Mouse (Mus musculus) testis, adult 2 months (tissue): ENCODE data around the gene Nlrc4.

Experiments used
- CTCF ChIP-seq: fragments of 200-500 bp; IDR thresholded peaks from 2 replicates; pipeline ENCODE4 v1.5.1; 2012; ENCODE audit warnings: low read depth, mild to moderate bottlenecking, inconsistent platforms, low read length, moderate library complexity; ENCODE audit not compliant: control insufficient read depth, insufficient read depth, insufficient replicate concordance
- POLR2A ChIP-seq: fragments of 200-500 bp; IDR thresholded peaks from 2 replicates; pipeline ENCODE4 v1.6.1; 2012; ENCODE audit warnings: low read depth, mild to moderate bottlenecking, inconsistent platforms, low read length, moderate library complexity; ENCODE audit not compliant: control insufficient read depth

DNA sequence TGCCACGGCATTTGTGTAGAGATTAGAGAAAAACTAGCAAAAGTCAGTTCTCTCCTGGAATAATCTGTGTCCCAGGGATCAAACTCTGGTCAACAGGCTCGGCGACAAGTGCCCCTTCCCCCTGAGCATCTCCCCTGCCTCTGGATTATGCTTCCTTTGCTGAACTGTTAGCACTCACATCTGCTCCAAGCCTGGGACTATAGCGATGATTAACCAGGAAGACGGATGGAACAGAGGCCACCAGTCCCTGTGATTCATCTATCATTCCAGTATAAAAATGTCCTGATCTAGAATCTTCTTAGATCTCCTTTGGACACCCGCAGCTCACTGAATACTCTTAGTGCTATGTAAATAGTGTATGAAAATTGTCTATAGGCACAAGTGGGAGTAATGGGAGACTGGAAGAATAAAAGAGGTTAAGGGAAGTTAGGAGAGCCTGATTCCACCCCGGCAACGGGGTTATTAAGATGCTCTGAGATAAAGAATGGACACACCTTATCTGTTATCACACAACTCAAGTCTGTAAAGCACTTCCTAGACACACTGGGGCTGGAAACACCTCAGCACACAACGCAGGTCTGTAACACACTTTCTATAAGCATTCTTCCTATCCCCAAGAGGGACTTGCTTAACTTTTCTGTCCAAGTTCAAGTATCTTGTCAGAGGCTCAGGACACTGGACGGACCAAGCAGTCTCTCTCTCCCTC, 817 bp downstream of the Nlrc4 start:
- TF ChIP-seq POLR2A: no peak
- no peak for TF ChIP-seq CTCF
